Mouse (Mus musculus) heart, embryonic 12.5 days (tissue): ENCODE data around the gene Pgap3. TPM values are rescaled to one million over a fixed set of nuclear protein-coding genes. Genes with fewer than 3 reads are reported as not detected.
"Not testable (repeated sequence)": the region's sequence is repeated elsewhere in the genome, so short reads cannot be mapped to it uniquely, and the experiment has no call there.

Source experiments
- ATAC-seq: fragments of 200-750 bp; cut with Nextera tagmentation; 2 replicates; pipeline ENCODE4 v1.8.0; 2017; ENCODE audit warnings: moderate TSS enrichment, moderate library complexity; ENCODE audit not compliant: insufficient number of reproducible peaks, low FRiP score
- H3K27ac ChIP-seq: fragments of 300-500 bp; sonication (generic); 2 replicates; pipeline ENCODE4 v1.5.1; 2016; ENCODE audit warnings: mild to moderate bottlenecking, moderate library complexity; ENCODE audit not compliant: poor library complexity, severe bottlenecking
- H3K27me3 ChIP-seq: fragments of 300-500 bp; sonication (generic); replicated peaks from 2 replicates; pipeline ENCODE4 v1.6.1; 2016; ENCODE audit warnings: mild to moderate bottlenecking, moderate library complexity
- H3K36me3 ChIP-seq: fragments of 300-500 bp; sonication (generic); 2 replicates; pipeline ENCODE4 v1.6.1; 2016; ENCODE audit warnings: mild to moderate bottlenecking, moderate library complexity
- H3K4me1 ChIP-seq: fragments of 300-500 bp; sonication (generic); replicated peaks from 2 replicates; pipeline ENCODE4 v1.6.1; 2016; ENCODE audit warnings: mild to moderate bottlenecking
- H3K4me2 ChIP-seq: fragments of 300-500 bp; sonication (generic); 2 replicates; pipeline ENCODE4 v1.6.1; 2016; ENCODE audit warnings: mild to moderate bottlenecking, moderate library complexity
- H3K4me3 ChIP-seq: fragments of 300-500 bp; sonication (generic); 2 replicates; pipeline ENCODE4 v1.5.1; 2016; ENCODE audit warnings: mild to moderate bottlenecking
- H3K9ac ChIP-seq: fragments of 300-500 bp; sonication (generic); 2 replicates; pipeline ENCODE4 v1.6.1; 2016; ENCODE audit warnings: mild to moderate bottlenecking, moderate library complexity
- H3K9me3 ChIP-seq: fragments of 300-500 bp; sonication (generic); replicated peaks from 2 replicates; pipeline ENCODE4 v1.6.1; 2016; ENCODE audit warnings: mild to moderate bottlenecking, moderate library complexity
- WGBS: fragments of 180-500 bp; shearing (Covaris S2); methylation state at CpG from one replicate; pipeline ENCODE4 v1.1.7; 2016; 5-methylcytosine and 5-hydroxymethylcytosine counted together
- polyA plus RNA-seq: library from polyadenylated mRNA; unstranded; fragments of >200 nt; fragmentation: Nextera tagmentation; extraction: Ambion mirVana; gene quantifications from 2 replicates; pipeline ENCODE4 v1.2.1, GENCODE M21; 2016

Gene Pgap3
- polyA plus RNA-seq, 1 experiment from 2014 or later: 20.0 TPM

DNA sequence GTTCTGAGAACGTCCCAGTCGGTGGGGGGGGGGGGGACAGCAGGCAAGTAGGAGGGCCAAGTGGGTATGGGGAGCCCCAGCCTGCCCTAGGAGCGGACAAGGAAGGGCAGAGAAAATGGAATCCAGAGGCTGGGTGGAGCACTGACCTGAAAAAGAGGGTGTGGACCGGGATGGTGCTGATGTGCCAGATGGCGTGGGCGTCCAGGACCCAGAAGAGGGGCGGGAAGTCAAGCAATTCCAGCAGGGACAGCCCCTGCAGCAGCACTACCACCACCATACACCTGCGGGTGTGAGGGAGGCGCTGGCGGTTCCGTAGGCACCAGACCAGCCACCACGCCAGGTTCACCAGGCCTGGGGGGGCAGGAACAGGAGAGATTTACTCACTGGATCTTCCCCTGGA is 10.1 kb downstream of the Pgap3 start:
- no peak overlapping the region for H3K4me3 ChIP-seq
- WGBS: 76% methylated on average over 12 of the region's 12 CpGs
- no peaks in the 10 kb centered on the region for H3K36me3 ChIP-seq
- no peak for ATAC-seq
- no peak overlapping the region for H3K4me2 ChIP-seq
- no peaks in the 10 kb centered on the region for H3K9me3 ChIP-seq
- H3K27ac ChIP-seq: no peak overlapping the region
- no peak overlapping the region for H3K9ac ChIP-seq
- H3K27me3 ChIP-seq: peaks cover 38% of the 10 kb centered on the region
- H3K4me1 ChIP-seq: peaks cover 92% of the 10 kb centered on the region

DNA sequence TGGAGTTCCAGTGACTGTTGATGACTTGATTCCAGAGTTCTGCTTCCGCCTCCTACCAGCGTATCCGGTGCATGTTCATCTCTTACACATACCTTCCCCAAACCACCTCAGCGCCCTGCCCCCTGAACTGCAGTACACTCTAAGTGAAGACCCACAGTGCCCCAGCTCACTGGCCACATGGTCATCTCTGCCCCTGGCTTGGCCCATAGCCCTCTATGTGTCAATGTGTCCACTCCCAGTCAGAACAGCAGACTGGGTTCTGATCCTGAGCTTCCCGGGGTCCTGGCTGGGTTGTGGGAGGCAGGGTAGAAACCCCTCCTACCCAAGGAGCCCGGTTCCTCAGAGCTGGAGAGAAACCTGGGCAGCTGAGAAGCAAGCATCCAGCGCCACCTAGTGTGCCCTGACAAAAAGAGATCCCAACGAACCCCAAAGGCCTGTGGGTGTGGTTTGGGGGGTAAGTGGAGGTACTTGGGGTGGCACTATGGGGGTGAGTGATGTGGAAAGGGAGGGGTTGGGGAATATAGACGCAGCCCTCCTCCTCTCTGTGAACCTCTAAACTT is 11.0 kb downstream of the Pgap3 start:
- WGBS: 21% methylated on average over 9 of the region's 9 CpGs
- Histone ChIP-seq H3K4me1 (peaks cover 92% of the 10 kb centered on the region), H3K4me2 (no peak overlapping the region), H3K36me3 (no peaks in the 10 kb centered on the region), H3K9me3 (no peaks in the 10 kb centered on the region), H3K27me3 (peaks cover 40% of the 10 kb centered on the region), H3K9ac (no peak overlapping the region; the same call in 1 of the 2 replicates), H3K4me3 (no peak overlapping the region), H3K27ac (no peak overlapping the region)
- ATAC-seq: no peak

DNA sequence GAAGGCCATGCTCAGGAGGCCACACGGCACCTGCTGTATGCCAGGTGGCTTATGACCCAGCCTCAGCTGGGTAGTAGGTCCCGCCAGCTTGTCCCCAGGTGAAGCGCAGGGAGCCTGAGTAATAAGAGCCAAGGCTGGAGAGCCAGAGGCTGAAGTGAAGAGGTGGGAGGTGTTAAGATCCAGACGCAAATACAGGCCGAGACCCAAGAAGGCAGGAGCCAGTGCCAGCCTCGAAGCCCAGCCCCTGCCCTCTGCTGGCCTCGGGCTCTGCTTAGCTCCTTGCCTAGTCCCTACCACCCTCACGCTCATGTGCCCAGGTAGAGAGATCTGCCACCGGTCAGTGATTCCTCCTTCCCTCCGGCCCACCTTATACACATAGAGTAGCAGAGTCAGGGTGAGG is 12.0 kb downstream of the Pgap3 start:
- Histone ChIP-seq H3K27ac (no peak overlapping the region), H3K4me2 (no peak overlapping the region), H3K4me1 (peaks cover 90% of the 10 kb centered on the region), H3K36me3 (no peaks in the 10 kb centered on the region), H3K27me3 (peaks cover 44% of the 10 kb centered on the region), H3K9ac (0 out of 2 replicates have a peak overlapping the region, but pooled peaks have one; percentile 16), H3K9me3 (no peaks in the 10 kb centered on the region), H3K4me3 (no peak overlapping the region)
- ATAC-seq: no peak
- WGBS: 72% methylated on average over 10 of the region's 10 CpGs

DNA sequence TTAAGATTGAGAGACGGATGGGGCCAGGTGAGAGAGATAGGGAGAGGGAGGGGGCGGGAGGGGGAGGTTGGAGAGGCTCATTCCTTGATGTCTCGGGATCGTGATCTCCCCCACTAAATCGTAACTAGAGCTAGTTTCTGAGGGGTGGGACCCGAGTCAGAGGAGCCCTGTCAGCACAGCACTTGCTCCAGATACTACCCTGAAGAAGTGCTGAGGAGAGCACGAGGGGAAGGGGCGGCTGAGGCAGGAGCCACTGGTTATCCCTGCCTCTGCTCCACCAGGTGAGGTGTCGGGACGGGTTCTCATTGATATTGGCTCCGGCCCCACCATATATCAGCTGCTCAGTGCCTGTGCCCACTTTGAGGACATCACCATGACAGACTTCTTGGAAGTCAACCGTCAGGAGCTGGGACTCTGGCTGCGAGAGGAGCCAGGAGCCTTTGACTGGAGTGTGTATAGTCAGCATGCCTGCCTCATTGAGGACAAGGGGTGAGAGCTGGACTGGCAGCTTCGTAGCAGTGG is 13.2 kb downstream of the Pgap3 start:
- Histone ChIP-seq H3K27ac (no peak overlapping the region), H3K9ac (peak overlapping the region; percentile 42; the same call in 1 of the 2 replicates), H3K4me2 (peak overlapping the region; percentile 70; the same call in 1 of the 2 replicates), H3K27me3 (peaks cover 44% of the 10 kb centered on the region), H3K4me3 (no peak overlapping the region), H3K36me3 (no peaks in the 10 kb centered on the region), H3K4me1 (peaks cover 82% of the 10 kb centered on the region), H3K9me3 (no peaks in the 10 kb centered on the region)
- no peak for ATAC-seq
- WGBS: 48% methylated on average over 14 of the region's 14 CpGs

DNA sequence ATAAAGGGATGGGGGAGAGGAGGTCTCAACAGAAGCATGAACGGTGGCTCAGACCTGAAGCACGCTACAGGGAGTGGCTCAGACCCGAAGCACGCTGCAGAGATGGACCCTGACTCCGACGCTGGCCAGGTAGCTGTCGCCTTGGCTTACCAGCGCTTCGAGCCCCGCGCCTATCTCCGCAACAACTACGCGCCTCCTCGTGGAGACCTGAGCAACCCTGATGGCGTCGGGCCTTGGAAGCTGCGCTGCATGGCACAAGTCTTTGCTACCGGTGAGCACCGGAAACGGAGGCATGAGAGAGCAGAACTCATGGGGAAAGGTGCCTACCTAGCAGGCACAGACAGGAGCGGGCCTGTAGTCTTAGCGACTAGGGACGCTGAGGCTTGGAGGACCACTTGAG is 13.7 kb downstream of the Pgap3 start:
- Histone ChIP-seq H3K4me1 (peaks cover 77% of the 10 kb centered on the region), H3K9me3 (no peaks in the 10 kb centered on the region), H3K4me3 (peak overlapping the region; percentile 10), H3K9ac (peak overlapping the region; percentile 42), H3K27ac (no peak overlapping the region), H3K4me2 (peak overlapping the region; percentile 70), H3K27me3 (peaks cover 44% of the 10 kb centered on the region), H3K36me3 (no peaks in the 10 kb centered on the region)
- WGBS: 12% methylated on average over 24 of the region's 24 CpGs
- no peak for ATAC-seq

DNA sequence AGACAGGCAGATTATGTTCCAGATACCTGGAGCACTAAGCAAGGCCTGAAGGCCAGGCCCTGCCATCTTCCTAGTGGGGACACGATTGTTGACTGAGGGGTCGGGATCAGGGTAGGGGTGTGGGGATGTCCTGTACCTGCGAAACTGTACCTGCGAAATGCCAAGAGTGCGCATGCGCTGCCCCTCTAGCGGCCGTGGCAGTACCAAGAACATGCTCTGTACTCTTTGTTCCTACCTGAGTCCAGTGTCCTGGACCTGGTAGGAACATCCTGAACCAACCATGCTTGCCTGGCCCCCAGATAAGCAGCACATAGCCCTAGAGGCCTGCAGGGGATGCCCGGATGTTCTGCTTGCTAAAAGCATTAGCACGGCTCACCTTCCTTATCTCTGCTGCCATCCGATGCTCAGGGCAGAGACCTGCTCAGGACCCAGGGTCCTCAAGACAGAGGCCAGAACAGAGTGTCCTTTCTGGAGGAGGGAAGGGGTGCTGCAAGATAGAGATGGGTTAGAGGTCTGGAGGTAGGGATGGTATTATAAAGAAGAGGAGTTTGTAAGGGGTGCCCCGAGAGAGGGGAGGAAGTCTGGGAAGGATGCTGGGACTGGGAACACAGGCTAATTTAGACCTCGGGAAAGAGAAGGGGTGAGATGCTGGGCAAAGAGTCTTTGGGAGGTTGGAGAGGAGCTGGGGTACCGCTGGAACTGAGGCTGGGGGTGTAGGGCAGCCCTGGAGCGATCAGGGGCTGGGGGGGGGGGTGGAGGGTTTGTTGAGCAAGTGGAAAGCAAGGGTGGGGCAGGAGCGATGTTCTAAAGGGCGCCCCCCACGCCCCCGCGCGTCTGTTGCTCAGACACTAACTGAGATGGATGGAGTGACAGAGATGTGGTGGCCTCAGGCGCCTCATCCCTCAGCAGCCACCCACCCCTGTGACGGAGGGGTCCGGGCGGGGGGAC is 14.4 kb downstream of the Pgap3 start, which contains the start of gene Pnmt:
Gene Pnmt (plus strand): TSS at position 813 of the 948 bp plus-strand sequence.
- 39% methylated on average over 25 of the region's 25 CpGs for WGBS
- Histone ChIP-seq H3K4me1 (peaks cover 70% of the 10 kb centered on the region), H3K27me3 (peaks cover 44% of the 10 kb centered on the region), H3K36me3 (peaks cover under 1% of the 10 kb centered on the region), H3K4me3 (peak within 1 kb of the TSS; percentile 52), H3K27ac (peak within 1 kb of the TSS; percentile 92; the same call in 1 of the 2 replicates), H3K4me2 (peak within 1 kb of the TSS; percentile 70), H3K9ac (peak within 1 kb of the TSS; percentile 81), H3K9me3 (no peaks in the 10 kb centered on the region)
- no peak for ATAC-seq

DNA sequence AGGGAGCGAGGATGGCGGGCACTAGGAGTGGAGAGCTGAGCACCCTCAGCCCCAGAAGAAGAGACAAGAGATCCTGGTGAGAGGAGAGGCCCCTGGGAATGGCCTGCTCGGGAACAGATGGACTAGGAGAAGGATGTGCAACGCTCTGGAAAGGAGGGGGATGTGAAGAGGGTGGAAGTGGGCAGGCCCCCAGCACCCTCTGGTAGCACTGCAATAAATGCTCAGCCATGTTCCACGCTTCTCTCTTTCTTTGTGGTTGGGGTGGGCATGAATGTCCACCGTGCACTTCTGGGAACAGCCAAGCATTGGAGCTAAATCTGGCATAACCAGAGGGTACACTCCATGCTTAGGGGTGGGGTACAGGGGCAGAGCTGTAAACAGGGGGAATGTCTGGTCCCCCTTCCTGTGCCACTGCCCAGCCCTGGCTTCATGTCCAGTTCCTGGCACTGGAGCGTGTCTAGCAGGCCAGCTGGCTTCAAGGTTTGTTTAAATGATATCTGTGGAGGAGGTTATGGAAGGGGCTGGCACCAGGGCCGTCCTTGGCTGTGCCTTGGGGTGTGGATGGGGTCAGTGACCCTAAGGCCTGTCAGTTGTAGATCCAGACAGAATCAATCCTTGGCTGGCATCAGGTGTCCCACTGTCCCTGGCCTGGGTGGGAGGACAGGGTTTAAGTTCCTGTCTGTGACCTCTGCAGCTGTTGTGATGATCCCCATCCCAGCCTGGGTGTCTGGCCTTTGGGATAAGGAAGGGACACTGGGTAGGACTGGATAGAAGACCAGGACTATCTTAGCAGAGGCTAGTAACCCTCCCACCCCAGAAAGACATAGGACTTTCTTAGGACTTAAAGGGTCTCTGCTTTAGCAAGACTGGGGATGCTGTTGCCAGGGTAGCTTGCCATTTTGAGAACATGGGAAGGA is 15.3 kb downstream of the Pgap3 start:
- Histone ChIP-seq H3K27ac (peak overlapping the region; percentile 92), H3K27me3 (peaks cover 37% of the 10 kb centered on the region), H3K4me2 (peak overlapping the region; percentile 70), H3K36me3 (peaks cover 10% of the 10 kb centered on the region), H3K4me3 (peak overlapping the region; percentile 52), H3K9ac (peak overlapping the region; percentile 81), H3K4me1 (peaks cover 75% of the 10 kb centered on the region), H3K9me3 (no peaks in the 10 kb centered on the region)
- WGBS: 52% methylated on average over 8 of the region's 8 CpGs
- ATAC-seq: no peak

DNA sequence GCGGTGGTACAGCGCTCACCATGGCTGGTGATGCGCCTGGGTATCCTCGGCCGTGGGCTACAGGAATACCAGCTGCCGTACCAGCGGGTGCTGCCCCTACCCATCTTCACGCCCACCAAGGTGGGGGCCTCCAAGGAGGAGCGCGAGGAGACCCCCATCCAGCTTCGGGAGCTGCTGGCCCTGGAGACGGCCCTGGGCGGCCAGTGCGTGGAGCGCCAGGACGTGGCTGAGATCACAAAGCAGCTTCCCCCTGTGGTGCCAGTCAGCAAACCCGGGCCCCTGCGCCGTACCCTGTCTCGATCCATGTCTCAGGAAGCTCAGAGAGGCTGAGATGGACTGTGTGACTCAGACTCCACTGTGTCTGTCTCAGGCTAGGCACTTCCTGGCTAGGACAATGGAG is 16.1 kb downstream of the Pgap3 start:
- Histone ChIP-seq H3K4me1 (peaks cover 77% of the 10 kb centered on the region), H3K9ac (peak overlapping the region; percentile 81), H3K27me3 (peaks cover 37% of the 10 kb centered on the region), H3K27ac (peak overlapping the region; percentile 92), H3K4me3 (peak overlapping the region; percentile 52), H3K9me3 (no peaks in the 10 kb centered on the region), H3K36me3 (peaks cover 18% of the 10 kb centered on the region), H3K4me2 (peak overlapping the region; percentile 70)
- 57% methylated on average over 20 of the region's 20 CpGs for WGBS
- no peak for ATAC-seq

DNA sequence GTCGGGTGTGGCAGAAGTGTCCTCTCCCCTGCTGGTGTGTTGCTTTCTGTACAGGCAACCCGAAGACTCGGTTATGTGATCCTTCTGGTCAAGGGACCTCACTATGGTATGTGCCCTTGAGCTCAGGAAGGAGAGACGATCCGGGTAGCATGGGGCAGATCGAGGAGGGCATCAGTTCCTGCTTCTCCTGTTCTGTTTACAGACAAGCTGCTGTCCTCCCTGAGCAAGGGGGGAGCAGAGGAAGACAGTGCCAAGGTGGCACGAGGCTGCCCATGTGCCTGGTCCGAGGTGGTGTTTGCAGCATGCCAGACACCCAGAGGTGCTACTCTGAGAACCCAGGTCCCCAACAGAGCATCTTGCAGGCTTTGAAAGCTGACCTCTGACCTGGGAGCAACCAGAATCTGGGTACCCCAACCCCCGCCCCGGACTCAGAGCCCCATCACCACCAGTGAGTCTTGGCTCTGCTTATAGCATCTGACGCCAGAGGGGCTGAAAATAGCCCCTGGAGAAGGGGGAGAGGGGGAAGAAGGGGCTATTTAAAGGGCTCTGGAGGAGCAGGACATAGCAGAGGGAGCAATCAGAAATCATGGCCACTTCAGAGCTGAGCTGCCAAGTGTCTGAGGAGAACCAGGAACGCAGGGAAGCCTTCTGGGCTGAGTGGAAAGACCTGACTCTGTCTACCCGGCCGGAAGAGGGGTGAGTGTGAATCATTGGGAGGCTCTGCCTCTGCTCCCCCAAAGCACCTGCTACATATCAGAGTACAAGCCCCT is 16.8 kb downstream of the Pgap3 start, which contains the start of gene Tcap:
Gene Tcap (plus strand): TSS at position 551 of the 770 bp plus-strand sequence.
- Histone ChIP-seq H3K27me3 (peaks cover 35% of the 10 kb centered on the region), H3K4me3 (peak within 1 kb of the TSS; percentile 52), H3K36me3 (peaks cover 25% of the 10 kb centered on the region), H3K27ac (peak within 1 kb of the TSS; percentile 92), H3K9me3 (no peaks in the 10 kb centered on the region), H3K9ac (peak within 1 kb of the TSS; percentile 81), H3K4me1 (peaks cover 76% of the 10 kb centered on the region), H3K4me2 (peak within 1 kb of the TSS; percentile 70)
- WGBS: 34% methylated on average over 14 of the region's 14 CpGs
- peak; percentile 52 for ATAC-seq

DNA sequence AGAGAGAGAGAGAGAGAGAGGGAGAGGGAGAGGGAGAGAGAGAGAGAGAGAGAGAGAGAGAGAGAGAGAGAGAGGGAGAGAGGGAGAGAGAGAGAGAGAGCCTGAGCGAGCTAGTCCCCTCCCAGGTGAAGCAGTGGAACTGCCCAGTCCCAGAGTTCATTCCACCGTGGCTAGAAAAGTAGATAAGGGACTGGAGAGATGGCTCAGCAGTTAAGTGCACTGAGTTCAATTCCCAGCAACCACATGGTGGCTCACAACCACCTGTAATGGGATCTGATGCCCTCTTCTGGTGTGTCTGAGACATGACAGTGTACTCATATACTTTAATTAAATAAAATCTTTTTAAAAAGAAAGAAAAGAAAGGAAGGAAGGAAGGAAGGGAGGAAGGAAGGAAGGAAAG is 17.9 kb downstream of the Pgap3 start:
- H3K4me3 ChIP-seq, H3K4me2 ChIP-seq, ATAC-seq, H3K9me3 ChIP-seq, H3K9ac ChIP-seq: not testable (repeated sequence)
- H3K4me1 ChIP-seq: peaks cover 76% of the 10 kb centered on the region
- peaks cover 36% of the 10 kb centered on the region for H3K36me3 ChIP-seq
- H3K27ac ChIP-seq: peak overlapping the region; percentile 63; the same call in 1 of the 2 replicates
- 15% methylated on average over 2 of the region's 2 CpGs for WGBS
- peaks cover 24% of the 10 kb centered on the region for H3K27me3 ChIP-seq
